8 mouse cellular contexts compared by ENCODE assay signal in the genomic region with DNA sequence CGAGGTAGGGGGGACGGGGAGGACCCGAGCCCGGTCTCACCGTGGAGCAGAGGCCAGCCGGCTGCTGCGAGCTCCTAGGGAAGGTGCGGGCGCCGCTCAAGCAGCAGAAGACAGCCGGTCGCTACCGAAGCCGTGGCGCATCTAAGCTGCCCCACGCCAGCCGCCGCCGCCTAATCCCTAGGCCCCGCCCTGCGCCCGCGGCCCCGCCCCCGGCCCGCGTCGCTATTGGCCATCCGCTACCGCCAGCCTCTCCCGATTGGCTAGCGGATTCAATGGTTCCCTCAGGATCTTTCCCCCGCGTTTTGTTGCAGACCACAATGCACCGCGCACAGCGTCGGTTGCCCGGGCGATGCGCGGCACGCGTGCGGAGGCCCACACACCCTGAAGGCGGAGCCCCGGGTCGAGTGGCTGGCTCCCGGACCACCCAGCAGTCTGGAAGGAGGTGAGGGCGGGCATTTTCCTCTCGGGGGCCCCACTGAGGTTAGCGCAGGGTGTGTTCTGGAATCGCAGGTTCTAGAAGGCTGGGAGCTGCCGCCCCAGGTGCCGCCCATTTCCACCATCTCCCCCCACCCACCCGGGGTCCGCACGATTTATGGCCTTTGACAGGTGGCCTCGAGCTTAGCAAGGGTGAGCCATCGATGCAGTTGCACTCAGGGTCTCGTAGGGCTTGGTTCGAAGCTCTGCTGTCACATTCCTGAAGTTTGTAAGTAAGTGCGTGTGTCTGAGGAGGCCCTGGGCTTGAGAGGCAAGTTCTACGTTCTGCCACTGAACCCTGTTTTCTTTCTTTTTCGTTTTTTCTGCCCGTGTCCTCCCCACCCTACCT. TPM values are rescaled to one million over a fixed set of nuclear protein-coding genes. Genes with fewer than 3 reads are reported as not detected.
A peak's percentile ranks its signal among the peaks of the same experiment; 100 is the strongest.
DNase-seq lines count a peak whose midpoint lies in the region; ATAC-seq lines count a peak whose summit lies in the region.

A gene (minus strand): TSS at position 208 of the 823 bp plus-strand sequence.

- peak; percentile 96 for ATAC-seq in common myeloid progenitor, adult 5-6 weeks (replicated peaks; ENCODE audit: low read depth, poor library complexity, severe bottlenecking)

- DNase-seq in ZHBTc4 (ENCODE audit: low read depth, low spot score), result peak; percentile 99
- peak; percentile 97 to 98 for DNase-seq in gastrocnemius, adult 8-10 months (ENCODE audit: low spot score in 2 of 2)
- DNase-seq in hindlimb bud, embryonic 11.5 days (ENCODE audit: extremely low spot score, low read depth, low spot score), result peak; percentile 98
- DNase-seq in left cerebral cortex, adult 8-10 months (ENCODE audit: low spot score in 2 of 2), result peak; percentile 97 to 100
- peak; percentile 99 for DNase-seq in right cerebral cortex, postnatal 10 days (ENCODE audit: low spot score in 2 of 2)
- peak; percentile 100 for DNase-seq in urinary bladder, postnatal 25 days (ENCODE audit: low spot score)

- H3K9me3 ChIP-seq in megakaryocyte, embryonic 14.5 days, result 0 out of 2 replicates have a peak, but pooled peaks cover 2% of the 10 kb centered on the region

- peaks cover 37% of the 10 kb centered on the region for H3K36me3 ChIP-seq in megakaryocyte, embryonic 14.5 days (replicated peaks; ENCODE audit: low read length)

- no peaks in the 10 kb centered on the region for H3K27me3 ChIP-seq in megakaryocyte, embryonic 14.5 days (replicated peaks)

- peaks cover 33% of the 10 kb centered on the region for H3K4me1 ChIP-seq in megakaryocyte, embryonic 14.5 days

- H3K4me3 ChIP-seq in megakaryocyte, embryonic 14.5 days (replicated peaks), result peak within 1 kb of the TSS; percentile 97

RNA-seq across cellular contexts. Expression of the gene that starts here (rescaled TPM):
- total RNA-seq in common myeloid progenitor, adult 5-6 weeks (2017), result 257 and 310 TPM in 2 replicates
- 10 to 100 TPM; 37.7 to 68.0 (median 49.9) TPM for total RNA-seq in gastrocnemius, adult 8-10 months (2022)
- 100 to 1,000 TPM; 550 to 617 (median 573) TPM for total RNA-seq in left cerebral cortex, adult 8-10 months (2022)
- polyA plus RNA-seq in megakaryocyte, embryonic 14.5 days (2012; ENCODE audit: insufficient read depth, low replicate concordance), result 552 and 565 TPM in 2 replicates

Comparison
In these comparisons a context has a peak if more than half of its experiments do, and no peak if none do; other contexts are left out.
1. Peak in every context shown above with its lines: DNase-seq, ATAC-seq and H3K4me3 ChIP-seq.